In the genomic region with DNA sequence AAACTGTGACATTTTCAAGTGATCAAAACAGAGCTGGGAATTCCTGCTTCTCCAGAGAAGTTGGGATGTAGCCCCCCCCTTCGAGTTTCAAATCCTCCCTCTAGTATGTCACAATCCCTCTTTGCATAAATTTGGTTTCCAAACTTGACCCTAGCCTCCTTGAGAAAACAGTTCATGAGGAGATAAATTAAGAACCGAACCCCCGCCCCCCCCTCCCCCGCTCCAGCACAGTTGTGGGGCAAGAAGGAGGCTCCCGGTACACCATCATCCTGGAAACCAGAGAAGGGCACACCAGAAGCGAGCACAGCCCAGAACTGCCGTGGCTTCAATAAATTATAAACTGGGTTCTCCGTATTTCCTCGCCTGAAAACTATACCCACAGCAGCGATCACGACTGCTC, we compare ENCODE assay signal across 8 mouse cellular contexts.
DNase-seq lines count a peak whose midpoint lies in the region; ATAC-seq and TF ChIP-seq lines count a peak whose summit lies in the region.

No protein-coding gene starts in this region.

- peak overlapping the region; percentile 91 for H3K4me2 ChIP-seq in heart, embryonic 11.5 days

- TF ChIP-seq RAD21 in MEL (IDR thresholded peaks at IDR 0.05; ENCODE audit: low read depth, low read length), result no peak

- no peaks in the 10 kb centered on the region for H3K9me3 ChIP-seq in heart, embryonic 11.5 days (replicated peaks; ENCODE audit: control insufficient read depth, low read length)
- no peaks in the 10 kb centered on the region for H3K9me3 ChIP-seq in MEL (replicated peaks; ENCODE audit: insufficient read depth, low read length)
- H3K9me3 ChIP-seq in megakaryocyte, embryonic 14.5 days, result peaks cover 4% of the 10 kb centered on the region; the same call in 1 of the 2 replicates

- peaks cover 2% of the 10 kb centered on the region; the same call in 1 of the 2 replicates for H3K79me2 ChIP-seq in MEL (ENCODE audit: control insufficient read depth, insufficient read depth, low read length, poor library complexity)

- H3K27ac ChIP-seq in heart, embryonic 11.5 days (ENCODE audit: low read depth, low read length), result peak overlapping the region; percentile 84
- peak overlapping the region; percentile 96 for H3K27ac ChIP-seq in MEL (ENCODE audit: control insufficient read depth, low read depth, low read length)

- no peak for TF ChIP-seq CTCF in MEL (IDR thresholded peaks at IDR 0.05 in 2 of 3, conservative IDR thresholded peaks at IDR 0.05 in 1 of 3; ENCODE audit: control insufficient read depth in 1 of 3, insufficient read depth in 1 of 3, low read depth in 2 of 3, low read length in 3 of 3, poor library complexity in 1 of 3, severe bottlenecking in 1 of 3)

- peak overlapping the region; percentile 38 for H3K4me3 ChIP-seq in heart, embryonic 11.5 days (ENCODE audit: low read depth, low read length)
- H3K4me3 ChIP-seq in MEL (ENCODE audit: control insufficient read depth in 1 of 2, insufficient read depth in 1 of 2, low read depth in 2 of 2, low read length in 2 of 2), result peak overlapping the region; percentile 73 to 95
- peak overlapping the region; percentile 90 for H3K4me3 ChIP-seq in megakaryocyte, embryonic 14.5 days (replicated peaks)

- H3K9ac ChIP-seq in heart, embryonic 11.5 days (ENCODE audit: low read depth, low read length), result peak overlapping the region; percentile 73
- H3K9ac ChIP-seq in MEL (ENCODE audit: control insufficient read depth, low read depth, low read length, poor library complexity, severe bottlenecking), result peak overlapping the region; percentile 91

- TF ChIP-seq EP300 in MEL (IDR thresholded peaks at IDR 0.05; ENCODE audit: low read depth in 1 of 2, low read length in 2 of 2), result no peak

- no peak for DNase-seq in heart, adult 18-20 months
- no peak for DNase-seq in MEL (ENCODE audit: low read depth, low spot score)
- no peak for DNase-seq in layer of hippocampus, postnatal 25 days (ENCODE audit: extremely low spot score in 1 of 2, low spot score in 1 of 2)
- no peak for DNase-seq in cerebellum, adult 8-10 months
- no peak for DNase-seq in layer of hippocampus, adult 9-11 months

- ATAC-seq in heart, embryonic 11.5 days (replicated peaks; ENCODE audit: insufficient number of reproducible peaks, low FRiP score, low TSS enrichment), result no peak
- ATAC-seq in granulocyte monocyte progenitor cell, adult 5-6 weeks (replicated peaks; ENCODE audit: poor library complexity, severe bottlenecking), result peak; percentile 20

- no peaks in the 10 kb centered on the region for H3K36me3 ChIP-seq in heart, embryonic 11.5 days (ENCODE audit: control insufficient read depth, insufficient read depth, low read length)
- H3K36me3 ChIP-seq in MEL (ENCODE audit: control insufficient read depth in 1 of 2, insufficient read depth in 2 of 2, low read length in 2 of 2), result peaks cover 0 to 5% of the 10 kb centered on the region in 2 experiments; a peak in 2 of 4 replicates
- H3K36me3 ChIP-seq in megakaryocyte, embryonic 14.5 days (replicated peaks; ENCODE audit: low read length), result no peaks in the 10 kb centered on the region

- WGBS in heart, embryonic 11.5 days (ENCODE audit: insufficient replicate concordance), result 3% methylated on average over 11 of the region's 11 CpGs

- peaks cover 27% of the 10 kb centered on the region for H3K4me1 ChIP-seq in heart, embryonic 11.5 days (ENCODE audit: control insufficient read depth, insufficient read depth, low read length)
- H3K4me1 ChIP-seq in MEL (ENCODE audit: control insufficient read depth in 1 of 2, insufficient read depth in 2 of 2, low read length in 2 of 2), result peaks cover 3 to 9% of the 10 kb centered on the region in 2 experiments; a peak in 3 of 4 replicates
- H3K4me1 ChIP-seq in megakaryocyte, embryonic 14.5 days, result peaks cover 68% of the 10 kb centered on the region

- TF ChIP-seq POLR2A in MEL (IDR thresholded peaks at IDR 0.05; ENCODE audit: control insufficient read depth in 1 of 2, insufficient read depth in 1 of 2, low read depth in 1 of 2, low read length in 2 of 2, poor library complexity in 1 of 2), result no peak

- no peaks in the 10 kb centered on the region for H3K27me3 ChIP-seq in heart, embryonic 11.5 days (ENCODE audit: control insufficient read depth, insufficient read depth, low read length)
- H3K27me3 ChIP-seq in MEL (ENCODE audit: control insufficient read depth in 1 of 2, insufficient read depth in 2 of 2, low read length in 2 of 2), result no peaks in the 10 kb centered on the region
- H3K27me3 ChIP-seq in megakaryocyte, embryonic 14.5 days (replicated peaks), result no peaks in the 10 kb centered on the region

TF ChIP-seq in MEL, 35 proteins besides CTCF, POLR2A, EP300 and RAD21:
- TF ChIP-seq MAZ (IDR thresholded peaks at IDR 0.05; ENCODE audit: low read depth, low read length) (no peak), ELF1 (IDR thresholded peaks at IDR 0.05; ENCODE audit: low read depth, low read length) (no peak), ZMIZ1 (IDR thresholded peaks at IDR 0.05; ENCODE audit: low read depth, low read length) (no peak), ZKSCAN1 (IDR thresholded peaks at IDR 0.05; ENCODE audit: low read depth, low read length) (no peak), NELFE (IDR thresholded peaks at IDR 0.05; ENCODE audit: low read depth, low read length) (no peak), MAX (IDR thresholded peaks at IDR 0.05; ENCODE audit: low read length) (no peak), ZC3H11A (IDR thresholded peaks at IDR 0.05; ENCODE audit: low read depth, low read length) (no peak), GABPA (IDR thresholded peaks at IDR 0.05; ENCODE audit: low read depth, low read length) (no peak), MEF2A (IDR thresholded peaks at IDR 0.05; ENCODE audit: extremely low read depth, insufficient replicate concordance, low read depth, low read length, poor library complexity, severe bottlenecking) (no peak), TCF12 (IDR thresholded peaks at IDR 0.05; ENCODE audit: low read depth, low read length) (no peak), MXI1 (IDR thresholded peaks at IDR 0.05; ENCODE audit: low read depth, low read length) (no peak), GATA1 (IDR thresholded peaks at IDR 0.05; ENCODE audit: low read depth, low read length) (no peak), KAT2A (conservative IDR thresholded peaks at IDR 0.05; ENCODE audit: low read depth, low read length) (no peak), SIN3A (IDR thresholded peaks at IDR 0.05; ENCODE audit: low read length) (no peak)
TF ChIP-seq in MEL: peak in this region for 0.

Comparison
In these comparisons a context has a peak if more than half of its experiments do, and no peak if none do; other contexts are left out.
1. H3K4me3 ChIP-seq: peak in every context shown above with its lines; median percentile 90 in megakaryocyte, embryonic 14.5 days; 84 in MEL; 38 in heart, embryonic 11.5 days.